Mouse (Mus musculus): ENCODE measurements around the gene Cib2.
"Not testable (repeated sequence)": the region's sequence is repeated elsewhere in the genome, so short reads cannot be mapped to it uniquely, and the experiment has no call there.

Cib2 gene

DNA sequence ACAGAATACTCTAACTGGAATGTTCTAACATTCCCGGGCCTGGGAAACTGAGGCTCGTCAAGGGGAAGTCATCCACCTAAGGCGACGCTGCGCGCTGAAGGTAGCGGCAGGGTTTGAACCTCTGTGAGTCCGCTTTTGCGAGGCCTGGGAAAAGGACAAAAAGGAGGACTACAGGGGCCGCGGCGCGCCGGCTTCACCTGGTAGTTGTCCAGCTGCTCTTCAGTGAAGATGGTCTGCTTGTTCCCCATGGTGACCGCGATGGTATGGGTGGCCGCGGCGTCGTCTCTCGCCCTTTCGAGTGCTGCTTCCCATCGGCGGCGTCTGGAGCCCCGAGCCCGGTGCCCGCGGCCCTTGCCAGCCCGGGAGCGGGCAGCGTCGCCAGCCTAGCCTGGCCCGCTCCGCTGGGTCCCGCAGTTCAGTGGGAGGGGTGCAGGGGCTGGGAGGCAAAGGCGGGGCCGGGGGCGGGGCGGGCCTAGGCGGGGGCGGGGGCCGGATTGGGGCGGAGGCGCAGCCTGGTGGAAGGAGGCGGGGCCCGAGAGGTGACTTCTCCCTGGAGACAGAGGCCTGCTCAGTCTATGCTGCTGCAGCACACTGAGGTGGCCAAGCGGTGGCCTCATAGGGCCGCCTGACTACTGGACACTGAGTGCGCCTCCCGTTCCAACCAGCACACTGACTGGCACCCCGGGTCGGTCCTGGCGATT is at the start of gene Cib2:
Cib2 (minus strand) TSS at position 448 of the 701 bp plus-strand sequence.
- peak; percentile 85 for DNase-seq (ENCODE audit: low spot score)

DNA sequence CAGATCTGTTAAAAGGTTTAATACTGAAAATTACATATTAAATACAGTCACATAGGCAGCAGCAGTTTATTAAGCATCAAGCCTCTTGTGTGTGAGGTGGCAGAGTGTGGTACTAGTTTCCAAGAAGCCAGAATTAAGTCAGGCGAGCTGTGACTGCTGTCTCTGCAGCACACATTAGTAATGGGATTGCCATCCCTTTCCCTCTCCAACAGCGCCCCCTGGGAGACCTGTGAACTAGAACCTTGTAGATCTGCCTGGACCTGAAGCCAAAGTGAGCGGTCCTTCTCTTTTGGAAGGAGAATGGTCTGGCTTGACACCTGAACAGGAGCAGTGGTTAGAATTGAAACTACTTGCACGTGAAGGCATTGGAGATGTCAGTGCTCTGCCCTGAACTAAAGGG is 44.9 kb upstream of the Cib2 start:
- DNase-seq (ENCODE audit: low spot score), result peak; percentile 83

GRCm38 (mm10) chr9:54604131-54604654 is 44.2 kb upstream of the Cib2 start:
- DNase-seq (ENCODE audit: low spot score), result no peak

DNA sequence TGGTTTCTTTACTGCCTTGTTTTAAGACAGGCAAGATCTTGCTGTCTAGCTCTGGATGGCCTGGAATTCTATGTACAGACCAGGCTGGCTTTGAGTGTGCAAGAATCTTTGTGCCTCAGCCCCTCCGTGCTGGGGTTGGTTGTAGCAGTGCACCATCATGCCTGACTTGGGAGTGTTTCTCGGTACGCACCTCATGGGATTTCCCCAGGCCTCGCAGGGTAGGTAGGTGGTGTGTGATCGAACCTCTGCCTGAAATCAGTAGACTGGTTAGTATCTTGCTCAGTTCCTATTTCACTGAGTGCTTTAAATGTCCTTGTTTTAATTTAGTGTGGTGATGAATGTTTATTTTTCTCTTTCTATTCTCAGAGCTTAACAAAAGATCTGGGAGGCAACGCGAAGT is 42.9 kb upstream of the Cib2 start:
- DNase-seq (ENCODE audit: low spot score), result no peak

- no peak for DNase-seq (ENCODE audit: low spot score)
Measured at GRCm38 (mm10) chr9:54602386-54602785, 42.4 kb upstream of the Cib2 start.

- no peak for DNase-seq (ENCODE audit: low spot score)
Measured at GRCm38 (mm10) chr9:54596752-54597465, 36.9 kb upstream of the Cib2 start.

DNA sequence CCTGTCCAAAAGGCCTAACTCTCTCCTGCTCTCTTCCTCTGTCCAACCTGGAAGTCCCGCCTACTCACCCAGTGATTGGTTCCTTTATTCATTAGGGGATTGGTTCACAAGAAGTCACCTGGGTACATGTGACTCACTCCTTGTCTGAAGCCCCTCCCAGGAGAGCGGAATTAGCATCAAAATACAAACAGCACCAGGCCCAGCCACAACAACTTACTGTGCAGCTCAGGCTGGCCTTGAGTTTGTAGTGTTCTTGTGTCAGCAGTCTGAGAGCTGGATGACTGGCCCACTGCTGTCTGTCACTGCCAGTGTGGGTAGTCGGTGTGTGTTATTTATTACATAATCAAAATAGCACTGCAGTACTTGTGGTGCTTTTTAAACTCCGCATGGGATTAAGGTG is 33.6 kb upstream of the Cib2 start:
- not testable (repeated sequence) for DNase-seq (ENCODE audit: low spot score)

DNA sequence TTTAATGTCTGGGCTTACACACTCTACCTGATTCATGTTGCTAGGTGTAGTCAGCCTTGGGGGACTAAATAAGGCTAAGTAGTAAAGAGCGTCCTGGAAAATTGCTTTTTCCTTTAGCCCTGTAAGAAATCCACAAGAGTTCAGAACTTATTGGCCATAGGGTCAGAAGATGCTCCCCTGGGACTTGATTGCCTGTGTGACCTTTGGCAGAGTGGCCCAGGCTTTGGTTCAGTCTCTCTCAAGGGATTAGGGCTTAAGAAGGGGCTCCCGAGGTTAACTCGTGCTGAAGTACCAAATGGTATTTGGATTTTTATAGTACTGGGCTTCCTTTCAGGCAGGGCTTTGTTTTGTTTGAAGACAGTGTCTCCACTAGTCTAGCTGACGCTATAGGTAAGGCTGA is 27.8 kb upstream of the Cib2 start:
- no peak for DNase-seq (ENCODE audit: low spot score)

GRCm38 (mm10) chr9:54586199-54587061 is 26.4 kb upstream of the Cib2 start, which contains the start of gene Idh3a:
TSS of gene Idh3a (plus strand) at chr9:54586334.
- peak; percentile 100 for DNase-seq (ENCODE audit: low spot score)

- no peak for DNase-seq (ENCODE audit: low spot score)
Measured at GRCm38 (mm10) chr9:54585839-54586198, 25.8 kb upstream of the Cib2 start.

DNA sequence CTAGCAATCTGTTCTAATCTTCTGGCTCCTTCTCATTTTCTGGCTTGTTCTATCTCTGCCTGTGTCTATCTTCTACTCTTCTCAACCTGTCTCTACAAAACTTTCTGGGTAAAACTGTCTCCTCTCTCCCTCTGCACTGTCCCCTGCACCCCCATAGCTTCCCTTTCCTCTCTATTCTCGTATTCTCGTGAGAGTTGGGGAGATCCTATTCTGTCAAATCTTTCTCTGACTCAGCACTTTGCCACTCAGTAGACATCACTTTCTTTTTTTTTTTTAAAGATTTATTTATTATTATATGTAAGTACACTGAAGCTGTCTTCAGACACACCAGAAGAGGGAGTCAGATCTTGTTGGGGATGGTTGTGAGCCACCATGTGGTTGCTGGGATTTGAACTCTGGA is 24.1 kb upstream of the Cib2 start:
- not testable (repeated sequence) for DNase-seq (ENCODE audit: low spot score)

- no peak for DNase-seq (ENCODE audit: low spot score)
Measured at GRCm38 (mm10) chr9:54583712-54584111, 23.7 kb upstream of the Cib2 start.

DNA sequence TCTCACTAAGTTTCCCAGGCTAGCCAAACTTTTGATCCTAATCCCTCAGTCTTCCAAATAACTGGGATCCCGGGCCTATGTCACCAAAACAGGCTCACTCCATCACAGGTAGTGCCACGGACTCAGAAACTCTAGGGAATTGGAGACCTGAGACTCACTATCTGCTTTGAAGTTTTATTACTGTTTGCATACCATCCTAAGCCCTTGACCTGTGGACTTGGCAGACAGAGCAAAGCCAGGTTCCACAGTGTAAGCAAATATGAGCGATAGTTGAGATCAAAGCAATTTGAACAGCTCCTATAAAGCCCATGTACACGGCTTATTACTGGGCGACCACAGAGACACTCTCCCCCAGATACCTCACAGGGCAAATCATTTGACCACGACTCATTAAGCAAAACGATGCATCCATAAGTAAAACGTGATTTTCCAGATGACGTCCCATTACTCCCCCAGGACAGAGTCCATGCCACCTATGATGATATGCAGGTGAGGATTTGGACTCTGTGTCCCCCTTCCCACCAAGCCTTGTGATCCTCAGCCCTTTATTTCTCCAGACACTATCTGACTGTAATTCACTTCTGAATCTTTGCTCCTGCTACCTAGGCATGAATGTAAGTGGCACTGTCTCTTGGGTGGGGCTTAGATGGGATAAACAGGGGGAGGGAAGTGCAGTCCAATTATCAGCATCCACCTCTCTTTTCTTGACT is 11.3 kb upstream of the Cib2 start:
- no peak for DNase-seq (ENCODE audit: low spot score)

DNA sequence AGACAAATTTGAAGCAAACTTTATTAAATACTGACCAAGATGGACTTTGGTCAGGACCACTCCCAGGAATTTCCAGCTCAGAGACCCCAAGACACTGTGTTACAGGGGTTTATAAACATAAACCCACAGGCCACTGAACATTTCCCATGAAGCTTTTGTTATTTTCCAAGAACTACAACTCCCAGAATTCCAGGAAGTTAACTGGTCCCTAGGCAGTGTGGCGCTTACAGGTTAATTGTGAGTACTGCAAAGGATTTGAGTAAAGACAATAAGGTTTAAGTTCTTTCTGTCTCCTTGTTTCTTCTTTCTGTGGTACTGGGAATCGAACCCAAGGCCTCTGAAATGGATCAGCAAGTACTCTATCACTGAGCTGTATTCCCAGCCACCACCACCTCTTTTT is 8.7 kb upstream of the Cib2 start:
- DNase-seq (ENCODE audit: low spot score), result no peak

- no peak for DNase-seq (ENCODE audit: low spot score)
Measured at GRCm38 (mm10) chr9:54566958-54567357, 6.9 kb upstream of the Cib2 start.

GRCm38 (mm10) chr9:54560831-54561601 is 998 bp upstream of the Cib2 start:
- DNase-seq (ENCODE audit: low spot score), result no peak

- DNase-seq (ENCODE audit: low spot score), result no peak
Measured at GRCm38 (mm10) chr9:54558731-54559130, 1.3 kb downstream of the Cib2 start.

GRCm38 (mm10) chr9:54555044-54555443 is 5.0 kb downstream of the Cib2 start:
- DNase-seq (ENCODE audit: low spot score), result no peak

GRCm38 (mm10) chr9:54552409-54552808 is 7.6 kb downstream of the Cib2 start:
- no peak for DNase-seq (ENCODE audit: low spot score)

GRCm38 (mm10) chr9:54549433-54549832 is 10.6 kb downstream of the Cib2 start:
- no peak for DNase-seq (ENCODE audit: low spot score)

DNA sequence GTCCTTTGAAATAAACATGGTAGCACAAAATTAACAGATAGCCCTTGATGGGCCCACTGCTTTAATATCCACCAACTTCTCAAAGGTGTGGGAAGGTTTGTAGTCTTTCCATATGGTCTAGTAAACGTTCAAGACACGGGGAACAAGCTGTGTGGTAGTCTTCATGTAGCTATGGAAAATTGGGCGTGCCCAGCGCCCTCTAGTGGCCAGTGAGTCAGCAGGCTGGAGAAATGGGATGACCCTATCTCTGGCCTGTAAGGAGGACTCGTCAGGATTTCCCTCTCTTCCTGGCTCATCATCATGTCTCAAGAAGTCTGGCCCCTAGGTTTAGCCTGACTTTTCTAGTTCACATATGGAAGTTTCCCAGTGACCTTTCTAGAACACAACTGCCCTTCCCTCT is 12.5 kb downstream of the Cib2 start:
- peak; percentile 77 for DNase-seq (ENCODE audit: low spot score)
